Mouse (Mus musculus) gastrocnemius, adult 18-20 months (tissue): Measurements from ENCODE around the gene Lsr. TPM values are rescaled to one million over a fixed set of nuclear protein-coding genes. Genes with fewer than 3 reads are reported as not detected.

Experiments
- DNase-seq: peaks from one replicate; pipeline ENCODE4 v3.0.0; 2021; ENCODE audit warnings: low spot score
- long read RNA-seq, 2 experiments: library from polyadenylated mRNA; stranded (forward); transcript quantifications; one replicate each; pipeline ENCODE4 v2.0.0; 2021
- total RNA-seq, 2 experiments: library from RNA; stranded (reverse); gene quantifications; 2 replicates each; pipeline ENCODE4 v1.2.3; 2021

Gene Lsr
- total RNA-seq: under 1 TPM; 0.30 to 0.55 TPM
- long read RNA-seq, experiment 1, partial matches to known transcripts: 0 of 6 reads
- long read RNA-seq, experiment 1, other reads (novel, unspliced or antisense): 6 of 6 reads
- long read RNA-seq, experiment 2, partial matches to known transcripts: 0 of 3 reads
- long read RNA-seq, experiment 2, other reads (novel, unspliced or antisense): 2 of 3 reads

DNA sequence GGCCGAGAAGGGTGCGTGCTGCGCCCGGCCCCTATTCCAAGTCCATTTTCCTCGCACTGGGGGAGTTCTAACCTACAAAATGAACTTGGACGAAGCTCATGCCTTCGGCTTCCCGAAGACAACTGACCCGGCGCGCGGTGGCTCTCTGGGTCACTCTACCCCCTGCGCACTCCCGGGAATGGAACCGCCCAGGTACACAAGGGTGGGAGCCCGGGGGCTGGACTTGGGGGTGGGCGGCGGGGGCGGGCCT is at the start of gene Lsr:
Gene Lsr, minus strand, starts transcription at position 214 of the 250 bp plus-strand sequence.
- no peak for DNase-seq

DNA sequence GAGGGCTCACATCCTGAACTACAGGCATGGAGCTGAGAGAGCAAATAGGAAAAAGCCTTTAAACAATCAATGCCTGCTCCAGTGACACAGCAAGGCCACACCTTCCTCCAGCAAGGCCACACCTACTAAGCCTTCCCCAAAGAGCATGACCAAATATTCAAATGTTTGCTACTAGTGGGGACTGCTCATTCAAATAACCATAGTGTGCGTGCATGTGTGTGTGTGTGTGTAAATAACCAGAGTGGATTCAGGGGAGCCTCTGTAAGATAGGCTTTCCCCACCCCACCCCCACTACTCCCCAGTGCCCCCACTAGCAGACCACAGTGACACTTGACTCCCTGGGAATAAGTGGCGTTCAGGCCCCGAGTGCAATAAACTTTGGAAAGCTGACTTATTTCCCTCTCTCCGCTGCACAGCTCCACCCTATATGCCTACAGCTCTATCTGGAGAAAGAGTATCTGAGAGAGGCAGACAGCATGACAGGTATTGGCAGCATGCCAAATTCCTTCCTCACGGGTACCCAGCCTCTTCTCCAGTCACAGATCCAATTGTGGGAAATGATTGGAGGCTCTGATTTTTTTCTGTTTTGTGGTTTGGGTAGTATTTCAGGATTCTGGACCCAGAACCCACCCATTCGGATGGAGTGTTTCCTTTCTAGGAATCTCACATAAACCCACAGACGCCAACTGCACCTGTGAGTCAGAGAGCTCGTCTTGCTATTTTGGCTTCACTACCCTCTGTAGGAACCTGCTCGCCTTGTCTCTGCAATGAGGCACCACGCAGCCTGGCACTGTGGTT is 44.0 kb upstream of the Lsr start:
- no peak for DNase-seq

DNA sequence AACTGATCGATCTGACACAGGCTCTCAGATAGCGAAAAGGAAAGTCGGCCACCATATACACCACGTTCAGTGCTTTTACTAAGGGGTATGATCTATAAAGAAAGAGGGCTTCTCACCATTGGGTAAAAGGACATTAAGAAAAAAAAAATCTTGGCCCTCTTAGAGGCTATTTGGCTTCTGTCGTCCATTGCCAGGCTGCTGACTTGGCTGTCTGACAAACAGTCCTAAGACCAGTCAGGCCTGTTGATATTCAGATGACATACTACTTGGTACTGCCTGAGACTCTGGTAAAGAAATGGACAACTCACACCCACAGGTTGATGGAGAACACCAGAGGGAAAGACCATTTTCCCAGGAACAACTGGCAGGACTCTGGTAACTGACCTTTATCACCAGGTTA is 39.7 kb upstream of the Lsr start:
- no peak for DNase-seq

DNA sequence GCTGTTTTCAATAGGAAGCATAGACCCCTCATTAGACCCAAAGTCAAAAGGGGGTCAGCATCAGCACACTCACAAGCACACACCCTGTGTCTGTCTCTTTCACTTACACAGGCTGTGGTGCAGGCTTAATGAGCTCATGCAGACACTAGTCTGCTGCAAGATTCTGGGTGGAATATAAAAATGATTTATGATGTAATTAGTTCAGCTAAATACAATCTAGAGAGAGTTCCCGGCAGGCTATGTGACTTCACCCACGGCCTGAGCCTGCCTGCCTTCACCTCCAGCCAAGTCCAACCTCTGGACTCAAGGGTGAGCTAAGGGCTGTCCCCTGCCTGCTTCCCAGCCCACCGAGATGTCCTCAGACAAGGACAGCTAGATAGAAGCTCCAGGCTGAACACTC is 35.6 kb upstream of the Lsr start:
- no peak for DNase-seq

DNA sequence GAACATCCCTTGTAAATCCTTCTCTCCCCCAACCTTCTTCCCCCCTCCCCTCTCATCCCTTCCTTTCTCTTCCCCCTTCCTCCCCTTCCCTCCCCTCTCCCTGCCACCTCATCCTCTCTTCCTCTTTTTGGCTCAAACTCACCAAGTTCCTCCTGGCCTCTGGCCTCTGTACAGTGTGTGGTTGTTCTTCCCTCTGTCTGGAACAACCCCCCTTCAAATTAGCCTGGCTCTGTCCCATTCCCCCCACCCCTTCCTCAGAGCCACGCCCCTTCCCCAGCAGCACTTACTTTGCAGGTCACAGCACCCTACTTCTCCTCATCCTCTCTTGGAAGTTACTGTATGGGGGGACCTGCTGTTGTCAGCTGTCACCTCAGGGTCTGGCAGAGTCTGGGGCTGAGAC is 34.9 kb upstream of the Lsr start:
- no peak for DNase-seq

DNA sequence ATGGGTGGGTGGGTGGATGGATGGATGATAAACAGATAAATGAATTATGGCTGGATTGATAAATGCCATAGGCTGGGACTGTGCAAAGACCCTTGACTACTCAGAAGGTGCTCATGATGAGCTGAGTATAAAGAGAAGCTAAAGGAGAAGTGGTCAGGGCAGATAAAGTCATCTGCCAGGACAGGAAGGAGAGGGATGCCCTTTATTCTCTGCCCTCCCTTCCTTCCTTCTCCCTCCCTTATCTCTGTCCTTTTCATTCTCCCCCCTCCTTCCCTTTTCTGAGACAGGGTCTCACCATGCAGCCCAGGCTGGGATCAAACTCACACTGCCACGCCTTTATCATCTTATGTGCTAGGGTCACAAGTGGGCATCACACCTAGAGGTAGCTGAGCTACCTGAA is 34.5 kb upstream of the Lsr start:
- no peak for DNase-seq

DNA sequence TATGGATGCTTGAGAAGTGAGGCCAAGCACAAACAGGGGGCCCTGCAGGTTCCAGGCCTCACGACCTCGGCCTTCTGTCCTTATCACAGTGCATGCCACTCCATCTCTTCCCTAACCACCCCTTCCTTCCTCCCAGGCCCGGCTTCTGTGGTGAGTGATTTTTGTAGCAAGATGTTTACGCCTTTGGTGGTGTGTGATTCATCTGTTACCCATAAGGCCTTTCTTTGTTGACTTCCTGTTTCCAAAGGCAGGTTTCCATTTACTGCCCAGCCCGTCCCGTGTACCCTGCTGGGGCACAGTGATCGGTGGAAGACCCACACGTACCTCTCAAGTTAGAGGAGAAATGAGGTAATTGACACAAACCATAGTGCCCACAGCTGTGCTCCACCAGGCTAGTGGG is 29.4 kb upstream of the Lsr start:
- DNase-seq: no peak

DNA sequence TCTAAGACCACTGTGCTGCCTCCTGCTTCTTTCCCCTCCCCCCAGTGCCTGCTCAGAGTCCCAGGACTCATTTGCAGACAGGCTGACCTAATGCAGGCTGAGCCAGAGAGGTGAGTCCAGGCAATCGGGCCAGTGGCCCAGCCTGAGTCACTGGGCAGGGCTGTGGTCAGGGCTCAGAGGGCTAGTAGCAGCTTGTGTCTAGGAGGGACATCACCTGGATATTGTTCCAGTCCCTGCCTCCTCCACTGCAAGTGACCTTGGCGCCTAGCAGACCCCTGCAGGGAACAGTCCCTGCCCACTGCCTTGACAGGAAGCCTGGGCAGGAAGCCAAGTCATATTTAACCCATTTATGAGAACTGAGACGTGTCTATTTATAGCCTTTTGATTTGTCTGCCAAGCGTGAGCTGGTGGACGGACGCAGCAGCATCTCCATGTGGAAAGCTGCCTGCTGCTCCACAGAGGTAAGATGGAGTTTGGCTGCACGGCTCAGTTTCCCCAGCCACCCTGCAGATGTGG is 27.3 kb upstream of the Lsr start:
- DNase-seq: peak; percentile 79

DNA sequence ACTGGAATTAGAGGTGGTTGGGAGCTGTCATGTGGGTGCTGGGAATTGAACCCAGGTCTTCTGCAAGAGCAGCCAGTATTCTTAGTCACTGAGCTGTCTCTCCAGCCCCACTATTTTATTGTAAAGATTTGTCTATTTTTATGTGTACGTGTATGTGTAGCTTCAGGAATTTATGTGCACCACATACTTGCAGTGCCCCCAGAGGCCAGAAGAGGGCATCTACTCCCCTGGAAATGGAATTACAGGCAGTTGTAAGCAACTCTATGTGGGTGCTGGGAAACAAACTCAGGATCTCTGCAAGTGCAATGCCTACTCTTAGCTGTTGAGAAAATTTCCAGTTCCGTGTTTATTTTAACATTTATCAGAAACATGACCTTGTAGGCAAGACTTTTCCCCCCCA is 23.2 kb upstream of the Lsr start:
- DNase-seq: no peak

DNA sequence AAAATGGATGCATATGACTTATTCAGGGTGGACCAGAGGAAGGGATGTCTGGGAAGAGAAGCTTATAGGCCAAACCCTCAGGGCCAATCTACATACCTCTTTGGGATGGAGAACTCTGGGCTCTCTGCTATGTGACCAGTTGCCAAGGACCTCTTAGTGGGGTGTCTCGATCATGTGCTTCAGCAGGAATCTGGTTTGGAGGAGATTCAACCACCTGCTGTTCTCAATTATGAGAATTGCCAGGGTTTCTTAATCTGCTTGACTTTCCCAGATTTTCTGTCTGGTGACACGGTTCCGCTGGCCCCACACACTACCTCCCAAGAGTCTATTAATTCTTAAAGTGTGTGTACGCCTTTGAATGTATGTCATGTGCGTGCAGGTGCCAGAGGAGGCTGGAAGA is 20.7 kb upstream of the Lsr start:
- no peak for DNase-seq

DNA sequence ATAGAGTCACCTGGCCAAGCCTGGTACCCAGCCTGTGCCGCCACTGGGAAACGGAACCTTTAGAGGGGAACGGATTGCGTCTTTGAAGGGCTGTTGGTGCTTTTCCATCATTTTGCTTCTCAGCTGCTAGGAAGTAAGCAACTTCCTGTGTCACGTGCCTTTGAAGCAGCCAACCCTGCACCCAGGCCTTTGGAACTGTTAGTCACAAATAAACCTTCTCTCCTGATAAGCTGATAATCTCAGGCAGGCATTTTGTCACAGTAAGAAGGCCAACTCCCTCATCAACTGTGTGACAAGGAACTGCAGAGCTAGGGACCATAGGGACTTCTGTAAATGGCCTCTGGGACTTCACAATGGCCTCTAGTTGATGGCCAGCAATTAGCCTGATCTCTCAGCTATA is 18.9 kb upstream of the Lsr start:
- DNase-seq: no peak

DNA sequence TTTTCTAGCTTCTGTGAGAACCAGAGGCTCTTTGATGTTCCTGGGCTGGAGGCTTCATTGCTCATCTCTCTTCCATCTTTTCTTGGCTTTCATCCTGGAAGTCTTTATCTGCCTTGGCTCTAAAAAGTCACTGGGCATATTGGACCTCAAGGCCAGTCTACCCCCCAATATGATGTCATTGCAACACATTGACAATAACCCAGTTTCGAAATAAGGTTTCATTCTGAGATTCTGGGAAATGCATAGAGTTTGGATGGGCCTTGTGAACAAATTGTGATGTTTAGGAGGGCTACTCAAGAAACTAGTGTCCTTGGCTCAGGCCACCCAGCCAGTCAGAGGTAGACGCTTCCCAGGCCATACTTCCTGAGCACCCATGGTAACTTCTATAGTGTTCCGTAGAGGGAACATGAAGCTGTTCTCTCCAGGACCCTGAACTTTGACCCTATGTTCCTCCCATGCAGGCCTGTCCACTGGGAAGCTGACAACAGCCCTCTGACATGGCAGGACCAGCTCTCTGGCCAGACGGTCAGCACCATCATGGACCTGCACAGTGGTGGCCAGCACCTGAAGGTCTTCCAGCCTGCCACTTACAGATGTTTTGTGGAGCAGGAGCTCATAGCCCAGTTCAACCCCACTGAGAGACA is 15.4 kb upstream of the Lsr start:
- no peak for DNase-seq

DNA sequence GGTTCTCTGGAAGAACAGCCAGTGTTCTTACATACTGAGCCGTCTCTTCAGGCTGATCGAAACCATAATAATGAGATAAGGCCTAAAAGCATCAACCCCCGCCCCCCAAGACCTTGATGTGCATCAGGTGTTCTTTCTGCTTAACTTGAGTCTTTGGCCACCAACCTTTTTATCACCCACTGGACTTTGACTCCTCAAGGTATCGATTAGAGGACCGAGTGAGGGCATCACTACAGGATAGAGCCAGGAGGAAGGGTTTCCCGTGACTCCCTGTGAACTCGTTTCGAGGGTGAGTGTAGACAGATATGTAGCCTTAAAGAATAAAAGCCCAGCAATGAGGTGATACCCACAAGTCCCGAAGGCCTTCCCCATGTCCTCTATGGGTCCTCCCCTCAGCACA is 12.1 kb upstream of the Lsr start:
- no peak for DNase-seq

DNA sequence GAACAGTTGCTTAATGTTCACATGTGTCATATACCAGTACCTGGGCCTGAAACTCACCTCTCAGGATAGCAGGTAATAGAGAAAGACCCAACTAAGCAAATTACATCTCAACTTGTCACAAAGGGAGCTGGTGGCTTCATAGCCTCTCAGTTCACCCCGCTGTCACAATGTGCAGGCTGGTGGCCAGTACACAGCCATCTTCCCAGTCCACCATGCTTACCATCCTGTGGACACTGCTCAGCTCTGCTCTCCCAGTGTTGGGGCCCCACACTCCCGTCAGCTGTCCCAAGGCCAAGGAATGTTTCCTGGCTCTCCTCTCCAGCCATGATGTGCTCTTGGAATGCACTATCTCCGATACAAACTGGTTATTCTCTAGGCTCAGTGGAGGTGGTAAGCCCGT is 8.4 kb upstream of the Lsr start:
- no peak for DNase-seq

DNA sequence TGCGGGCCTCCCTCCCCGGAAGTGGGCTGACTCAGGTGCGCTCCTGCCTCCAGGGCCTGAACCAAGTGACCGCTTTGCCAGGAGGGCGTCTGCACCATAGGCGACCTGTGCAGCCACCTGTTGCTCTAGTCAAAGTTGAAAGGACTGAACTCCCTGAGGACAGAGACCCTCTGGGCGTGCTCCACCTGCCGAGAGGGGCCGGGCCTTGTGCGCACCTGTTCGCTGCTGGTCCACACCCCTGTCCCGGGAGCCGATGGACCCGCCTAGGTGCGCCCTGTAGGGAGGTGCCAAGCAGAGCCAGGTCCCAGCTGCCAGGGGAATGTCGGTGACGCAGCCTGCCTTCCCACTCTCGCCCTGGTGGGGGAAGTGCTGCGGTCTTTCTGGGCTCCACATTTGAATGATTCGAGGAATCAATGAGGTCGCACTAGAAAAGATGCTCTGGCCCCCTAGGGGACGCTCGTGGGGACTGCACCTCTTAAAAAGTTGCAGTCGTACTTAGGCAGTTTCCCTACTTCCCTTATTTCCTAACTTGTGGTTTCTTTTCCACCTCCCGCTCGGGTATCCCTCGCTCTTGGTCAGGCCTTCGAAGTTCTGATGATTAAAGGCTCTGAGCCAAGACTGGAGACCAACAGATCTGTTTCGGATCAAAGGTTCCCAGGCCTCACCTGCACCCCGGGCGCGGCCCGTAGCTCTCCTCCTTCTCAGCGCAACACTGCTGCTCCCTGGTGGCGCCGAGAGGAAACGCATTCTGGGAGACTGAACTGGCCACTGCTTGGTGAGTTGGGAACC is 431 bp upstream of the Lsr start, which contains the start of gene Fam187b:
Gene Fam187b, plus strand, starts transcription at position 290 of the 789 bp plus-strand sequence.
- peak; percentile 85 for DNase-seq

DNA sequence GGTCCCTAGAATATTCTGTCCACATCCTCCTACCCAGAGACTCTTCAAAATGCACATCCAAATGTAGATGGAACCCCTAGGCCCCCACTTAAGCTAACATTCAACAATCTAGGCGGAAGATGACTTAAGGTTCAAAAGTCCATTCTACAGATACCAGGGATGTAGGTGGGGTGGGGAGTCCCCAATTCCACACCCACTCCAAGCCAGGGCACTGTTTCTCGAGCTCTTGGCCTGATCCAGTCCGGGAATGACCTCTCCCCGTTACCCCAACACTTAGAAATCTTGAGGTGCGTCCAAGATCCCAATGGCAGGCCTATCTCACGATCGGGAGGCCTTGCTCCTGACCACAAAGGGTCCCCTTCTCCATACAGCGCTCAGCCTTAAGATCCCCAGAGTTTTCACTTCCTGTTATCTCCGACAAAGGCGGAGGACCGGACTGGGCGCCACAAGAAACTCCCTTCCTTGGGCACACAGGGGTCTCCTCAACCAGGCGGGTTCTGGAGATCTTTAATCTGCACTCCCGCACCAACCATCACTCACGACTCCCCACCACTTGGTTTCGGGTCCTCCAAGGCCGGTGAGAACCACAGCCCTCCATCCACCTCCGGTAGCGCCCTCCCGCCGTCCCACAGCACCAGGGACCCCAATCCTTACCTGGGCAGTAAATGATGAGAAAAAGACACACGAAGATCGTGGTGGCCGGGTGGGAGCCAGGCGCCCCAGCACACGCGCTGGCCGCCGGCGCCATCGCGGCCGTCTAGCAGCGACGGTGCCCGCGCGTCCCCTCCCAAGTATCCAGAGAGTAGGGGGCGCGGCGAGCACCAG is 626 bp downstream of the Lsr start:
- DNase-seq: no peak

DNA sequence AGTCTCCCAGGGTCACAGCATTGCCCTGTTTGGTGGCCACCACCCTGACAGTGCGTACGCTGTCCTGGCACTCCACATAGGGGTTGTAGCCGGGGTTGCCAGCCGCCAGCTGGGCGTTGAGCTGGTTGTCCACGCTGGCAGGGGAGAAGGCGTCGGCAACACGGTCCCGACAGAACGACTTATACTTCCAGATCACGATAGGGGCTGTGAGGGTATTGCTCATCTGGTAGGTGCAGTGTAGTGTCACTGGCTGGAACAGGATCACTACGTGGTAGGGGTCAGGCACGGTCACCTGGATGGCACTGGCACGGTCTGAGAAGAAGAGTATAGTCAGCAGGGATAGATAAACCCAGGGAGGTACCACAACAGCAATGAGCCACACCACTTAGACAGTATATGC is 1.4 kb downstream of the Lsr start:
- DNase-seq: no peak

DNA sequence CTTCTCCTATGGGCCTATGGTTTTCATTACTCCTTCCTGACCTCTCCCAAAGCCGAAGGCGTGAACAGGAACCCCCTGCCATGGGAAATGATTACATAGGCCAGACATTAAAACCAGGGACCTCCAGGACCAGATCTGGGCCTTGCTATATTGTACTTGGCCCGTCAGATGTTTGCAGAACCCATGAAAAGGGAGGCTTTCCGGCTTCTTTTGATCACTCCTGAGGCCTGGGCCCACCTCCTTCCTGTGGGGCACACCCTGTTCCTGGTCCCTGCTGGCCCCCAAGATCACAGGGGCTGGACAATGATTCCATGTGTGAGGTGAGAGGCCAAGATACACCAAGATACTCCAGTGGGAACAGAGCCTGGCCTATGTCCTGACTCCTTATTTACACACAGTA is 4.1 kb downstream of the Lsr start:
- DNase-seq: no peak

DNA sequence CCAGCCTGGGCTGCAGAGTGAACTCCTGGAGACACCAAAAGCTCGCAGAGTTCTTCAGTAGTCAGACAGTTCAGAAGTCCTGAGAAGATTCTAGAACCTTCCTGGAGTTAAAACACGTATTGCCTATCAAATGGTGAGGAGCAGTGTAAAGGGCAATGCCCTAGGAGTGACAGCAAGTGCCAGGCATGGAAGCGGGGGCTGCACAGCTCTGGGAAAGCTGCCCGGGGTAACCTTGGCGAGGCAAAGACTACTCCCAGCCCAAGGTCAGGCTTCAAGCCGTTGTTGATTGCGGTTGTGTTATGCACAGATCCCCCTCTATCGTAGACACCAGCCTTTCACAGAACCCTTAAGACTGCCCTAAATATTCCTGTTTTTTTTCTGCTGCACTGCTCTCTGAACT is 4.7 kb downstream of the Lsr start:
- DNase-seq: no peak

DNA sequence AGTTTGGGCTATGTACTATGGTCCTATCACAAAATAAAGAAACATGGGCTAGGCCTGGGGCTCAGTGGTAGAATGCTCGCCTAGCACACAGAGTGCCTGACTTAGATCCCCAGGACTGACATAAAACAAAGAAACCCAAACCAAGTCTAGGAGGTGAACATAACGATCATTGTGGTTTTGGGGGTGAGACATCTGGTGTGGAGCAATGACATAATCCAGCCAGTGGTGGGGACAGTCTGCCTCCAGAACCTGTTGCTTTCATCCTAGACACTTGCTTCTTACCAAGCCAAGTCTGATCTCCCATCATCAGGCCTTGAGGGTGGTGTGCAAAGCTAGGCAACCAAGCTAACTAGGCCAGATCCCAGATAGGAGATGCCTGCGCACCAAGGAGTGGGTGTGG is 6.6 kb downstream of the Lsr start:
- no peak for DNase-seq

DNA sequence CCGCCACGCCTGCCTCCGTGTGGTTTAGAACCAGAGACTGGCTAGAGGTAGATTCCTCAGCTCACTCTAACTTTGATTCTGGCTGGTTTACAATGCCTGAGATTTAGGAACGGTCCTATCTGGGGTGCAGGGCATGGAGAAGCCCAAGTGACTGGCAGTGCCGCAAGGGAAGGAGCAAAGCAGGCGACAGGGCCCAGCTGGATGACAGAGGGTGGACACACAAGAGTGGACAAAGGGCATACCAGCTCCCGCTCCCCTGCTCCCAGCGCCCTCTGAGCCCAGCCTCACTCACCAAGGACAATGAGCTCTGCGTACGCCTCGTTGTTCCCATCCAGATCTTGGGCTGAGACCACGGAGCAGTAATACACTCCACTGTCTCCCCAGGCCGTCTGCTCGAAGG is 7.6 kb downstream of the Lsr start:
- no peak for DNase-seq
